Mouse (Mus musculus): ENCODE data around the gene Trak1. TPM values are rescaled to one million over a fixed set of nuclear protein-coding genes. Genes with fewer than 3 reads are reported as not detected.

The Trak1 gene
- total and polyA plus RNA-seq, 2 experiments from 2014 or later = 61.8 to 116 TPM

- DNase-seq = peak; percentile 46
- ATAC-seq = peak; percentile 61
- H3K9me3 ChIP-seq (ENCODE audit: low read length) = no peaks in the 10 kb centered on the region
- H3K4me2 ChIP-seq (ENCODE audit: low read depth) = peak within 1 kb of the TSS; percentile 65
- H3K27ac ChIP-seq (ENCODE audit: low read depth, low read length) = 0 out of 2 replicates have a peak within 1 kb of the TSS, but pooled peaks have one; percentile 35
- H3K4me1 ChIP-seq (ENCODE audit: insufficient read depth) = peaks cover 3% of the 10 kb centered on the region; the same call in 1 of the 2 replicates
- TF ChIP-seq CTCF (IDR thresholded peaks at IDR 0.05; ENCODE audit: low read depth) = no peak
- H3K9ac ChIP-seq = peak within 1 kb of the TSS; percentile 56
- H3K27me3 ChIP-seq (ENCODE audit: insufficient read depth, low read length) = peaks cover 19% of the 10 kb centered on the region
- WGBS = 10% methylated on average over 12 of the region's 12 CpGs
- H3K4me3 ChIP-seq (ENCODE audit: low read depth, low read length) = peak within 1 kb of the TSS; percentile 43
- H3K36me3 ChIP-seq (ENCODE audit: insufficient read depth) = no peaks in the 10 kb centered on the region
These were observed 198.2 kb downstream of the Trak1 start, which contains the start of gene Cck for GRCm38 (mm10) chr9:121495529-121495928. Gene Cck, minus strand, starts transcription at chr9:121495694.

GRCm38 (mm10) chr9:121496102-121496501, 198.8 kb downstream of the Trak1 start:
- TF ChIP-seq CTCF (IDR thresholded peaks at IDR 0.05; ENCODE audit: low read depth) = peak; percentile 26; the same call in 1 of the 2 replicates
- no peak for ATAC-seq
- peaks cover 19% of the 10 kb centered on the region for H3K27me3 ChIP-seq (ENCODE audit: insufficient read depth, low read length)

GRCm38 (mm10) chr9:121505346-121505745, 208.0 kb downstream of the Trak1 start:
- Histone ChIP-seq H3K27ac (ENCODE audit: low read depth, low read length) (0 out of 2 replicates have a peak overlapping the region, but pooled peaks have one; percentile 29), H3K27me3 (ENCODE audit: insufficient read depth, low read length) (no peaks in the 10 kb centered on the region), H3K36me3 (ENCODE audit: insufficient read depth) (no peaks in the 10 kb centered on the region), H3K9me3 (ENCODE audit: low read length) (no peaks in the 10 kb centered on the region), H3K4me1 (ENCODE audit: insufficient read depth) (peaks cover 4% of the 10 kb centered on the region; the same call in 1 of the 2 replicates), H3K4me2 (ENCODE audit: low read depth) (no peak overlapping the region), H3K4me3 (ENCODE audit: low read depth, low read length) (no peak overlapping the region), H3K9ac (no peak overlapping the region)
- WGBS = 75% methylated on average over 8 of the region's 8 CpGs
- TF ChIP-seq CTCF (IDR thresholded peaks at IDR 0.05; ENCODE audit: low read depth) = no peak
- ATAC-seq (peak; percentile 63; the same call in 1 of the 2 replicates), DNase-seq (peak; percentile 81)

More at GRCm38 (mm10) chr9:121496102-121496501, 198.8 kb downstream of the Trak1 start:
- H3K4me2 ChIP-seq (ENCODE audit: low read depth) = peak overlapping the region; percentile 65
- H3K36me3 ChIP-seq (ENCODE audit: insufficient read depth) = no peaks in the 10 kb centered on the region
- H3K4me3 ChIP-seq (ENCODE audit: low read depth, low read length) = peak overlapping the region; percentile 43; the same call in 1 of the 2 replicates
- no peak overlapping the region for H3K27ac ChIP-seq (ENCODE audit: low read depth, low read length)
- H3K9ac ChIP-seq = peak overlapping the region; percentile 14; the same call in 1 of the 2 replicates
- H3K4me1 ChIP-seq (ENCODE audit: insufficient read depth) = peaks cover 3% of the 10 kb centered on the region; the same call in 1 of the 2 replicates
- DNase-seq = peak; percentile 49
- 23% methylated on average over 10 of the region's 10 CpGs for WGBS
- no peaks in the 10 kb centered on the region for H3K9me3 ChIP-seq (ENCODE audit: low read length)

- peak; percentile 92 for ATAC-seq
These were observed 209.3 kb downstream of the Trak1 start for GRCm38 (mm10) chr9:121506478-121507180.

GRCm38 (mm10) chr9:121511911-121512310, 214.6 kb downstream of the Trak1 start:
- no peak for TF ChIP-seq CTCF (IDR thresholded peaks at IDR 0.05; ENCODE audit: low read depth)
- no peak overlapping the region for H3K9ac ChIP-seq
- no peak overlapping the region for H3K27ac ChIP-seq (ENCODE audit: low read depth, low read length)
- H3K4me3 ChIP-seq (ENCODE audit: low read depth, low read length) = no peak overlapping the region
- ATAC-seq (no peak), DNase-seq (no peak)
- H3K4me2 ChIP-seq (ENCODE audit: low read depth) = no peak overlapping the region
- 85% methylated on average over 4 of the region's 4 CpGs for WGBS
- peaks cover 3% of the 10 kb centered on the region; the same call in 1 of the 2 replicates for H3K4me1 ChIP-seq (ENCODE audit: insufficient read depth)
- no peaks in the 10 kb centered on the region for H3K36me3 ChIP-seq (ENCODE audit: insufficient read depth)
- H3K27me3 ChIP-seq (ENCODE audit: insufficient read depth, low read length) = no peaks in the 10 kb centered on the region
- no peaks in the 10 kb centered on the region for H3K9me3 ChIP-seq (ENCODE audit: low read length)

More at GRCm38 (mm10) chr9:121506478-121507180, 209.3 kb downstream of the Trak1 start:
- H3K9me3 ChIP-seq (ENCODE audit: low read length) = no peaks in the 10 kb centered on the region
- H3K4me3 ChIP-seq (ENCODE audit: low read depth, low read length) = no peak overlapping the region
- WGBS = 39% methylated on average over 8 of the region's 8 CpGs
- no peak for TF ChIP-seq CTCF (IDR thresholded peaks at IDR 0.05; ENCODE audit: low read depth)
- H3K36me3 ChIP-seq (ENCODE audit: insufficient read depth) = no peaks in the 10 kb centered on the region
- H3K4me1 ChIP-seq (ENCODE audit: insufficient read depth) = peaks cover 4% of the 10 kb centered on the region; the same call in 1 of the 2 replicates
- peak overlapping the region; percentile 60 for H3K27ac ChIP-seq (ENCODE audit: low read depth, low read length)
- no peaks in the 10 kb centered on the region for H3K27me3 ChIP-seq (ENCODE audit: insufficient read depth, low read length)
- H3K4me2 ChIP-seq (ENCODE audit: low read depth) = no peak overlapping the region
- DNase-seq = peak; percentile 78
- H3K9ac ChIP-seq = no peak overlapping the region; the same call in 1 of the 2 replicates

GRCm38 (mm10) chr9:121514462-121514861, 217.2 kb downstream of the Trak1 start:
- no peak for ATAC-seq
- H3K4me3 ChIP-seq (ENCODE audit: low read depth, low read length) = no peak overlapping the region
- WGBS = 85% methylated on average over 5 of the region's 5 CpGs
- no peak overlapping the region for H3K4me2 ChIP-seq (ENCODE audit: low read depth)
- no peaks in the 10 kb centered on the region for H3K27me3 ChIP-seq (ENCODE audit: insufficient read depth, low read length)
- no peak for TF ChIP-seq CTCF (IDR thresholded peaks at IDR 0.05; ENCODE audit: low read depth)
- H3K4me1 ChIP-seq (ENCODE audit: insufficient read depth) = no peaks in the 10 kb centered on the region
- DNase-seq = no peak
- H3K9me3 ChIP-seq (ENCODE audit: low read length) = no peaks in the 10 kb centered on the region
- H3K36me3 ChIP-seq (ENCODE audit: insufficient read depth) = no peaks in the 10 kb centered on the region
- no peak overlapping the region for H3K27ac ChIP-seq (ENCODE audit: low read depth, low read length)
- H3K9ac ChIP-seq = no peak overlapping the region

GRCm38 (mm10) chr9:121520047-121520446, 222.7 kb downstream of the Trak1 start:
- DNase-seq = no peak
- H3K9me3 ChIP-seq (ENCODE audit: low read length) = no peaks in the 10 kb centered on the region
- no peak overlapping the region for H3K4me2 ChIP-seq (ENCODE audit: low read depth)
- H3K9ac ChIP-seq = no peak overlapping the region
- H3K27ac ChIP-seq (ENCODE audit: low read depth, low read length) = no peak overlapping the region
- no peaks in the 10 kb centered on the region for H3K36me3 ChIP-seq (ENCODE audit: insufficient read depth)
- TF ChIP-seq CTCF (IDR thresholded peaks at IDR 0.05; ENCODE audit: low read depth) = no peak
- 74% methylated on average over 5 of the region's 5 CpGs for WGBS
- H3K4me1 ChIP-seq (ENCODE audit: insufficient read depth) = no peaks in the 10 kb centered on the region
- no peaks in the 10 kb centered on the region for H3K27me3 ChIP-seq (ENCODE audit: insufficient read depth, low read length)
- ATAC-seq = no peak
- no peak overlapping the region for H3K4me3 ChIP-seq (ENCODE audit: low read depth, low read length)

Other genes with a start within 250 kb of the Trak1 start
- 5.5 and 13.3 TPM in 2 replicates for gene Ulk4, start 20.3 kb upstream of the Trak1 start, total RNA-seq (2014; rRNA removed)
- 104 and 105 TPM in 2 replicates for gene Ulk4, start 20.3 kb upstream of the Trak1 start, polyA plus RNA-seq (2015; fragmentation: Nextera tagmentation; extraction: Ambion mirVana)
- gene Cck, start 198.2 kb downstream of the Trak1 start, total RNA-seq (2014; rRNA removed) = 150 and 194 TPM in 2 replicates
- gene Cck, start 198.2 kb downstream of the Trak1 start, polyA plus RNA-seq (2015; fragmentation: Nextera tagmentation; extraction: Ambion mirVana) = 172 and 174 TPM in 2 replicates